Mouse (Mus musculus): ENCODE results near the gene Mybph. TPM values are rescaled to one million over a fixed set of nuclear protein-coding genes. Genes with fewer than 3 reads are reported as not detected.

The Mybph gene
- polyA plus RNA-seq, 2 experiments: 0.03 TPM; not detected in 1

- ATAC-seq (ENCODE audit: insufficient read depth): no peak
- H3K27ac ChIP-seq: no peak overlapping the region
- 0 out of 4 replicates have a peak, but pooled peaks cover 0 to 2% of the 10 kb centered on the region in 2 experiments for H3K4me1 ChIP-seq (replicated peaks; ENCODE audit: control insufficient read depth in 2 of 2, insufficient read depth in 2 of 2, low read length in 1 of 2)
- no peaks in the 10 kb centered on the region for H3K36me3 ChIP-seq (replicated peaks; ENCODE audit: control insufficient read depth, insufficient read depth, low read depth)
- TF ChIP-seq EP300 (IDR thresholded peaks at IDR 0.05; ENCODE audit: low read depth) (no peak), CTCF (IDR thresholded peaks at IDR 0.05; ENCODE audit: low read depth) (no peak)
- 60% methylated on average over 8 of the region's 8 CpGs for WGBS (ENCODE audit: insufficient replicate concordance)
- no peak overlapping the region for H3K9ac ChIP-seq (replicated peaks)
- H3K4me2 ChIP-seq (ENCODE audit: low read depth): no peak overlapping the region
- no peaks in the 10 kb centered on the region for H3K9me3 ChIP-seq (ENCODE audit: control insufficient read depth, low read length)
- H3K27me3 ChIP-seq (ENCODE audit: control insufficient read depth, insufficient read depth, low read length): peaks cover 30% of the 10 kb centered on the region
- DNase-seq (ENCODE audit: low read depth in 3 of 3, low spot score in 3 of 3): no peak
- no peak overlapping the region for H3K4me3 ChIP-seq (ENCODE audit: insufficient read depth in 1 of 2, low read depth in 2 of 2, low read length in 2 of 2)
Observed at GRCm38 (mm10) chr1:134232326-134232725, 39.1 kb downstream of the Mybph start.

- no peak for TF ChIP-seq EP300 (IDR thresholded peaks at IDR 0.05; ENCODE audit: low read depth)
- TF ChIP-seq CTCF (IDR thresholded peaks at IDR 0.05; ENCODE audit: low read depth): no peak
- H3K9me3 ChIP-seq (ENCODE audit: control insufficient read depth, low read length): no peaks in the 10 kb centered on the region
- no peak overlapping the region for H3K4me3 ChIP-seq (ENCODE audit: insufficient read depth in 1 of 2, low read depth in 2 of 2, low read length in 2 of 2)
- ATAC-seq (ENCODE audit: insufficient read depth): no peak
- no peaks in the 10 kb centered on the region for H3K36me3 ChIP-seq (replicated peaks; ENCODE audit: control insufficient read depth, insufficient read depth, low read depth)
- H3K27me3 ChIP-seq (ENCODE audit: control insufficient read depth, insufficient read depth, low read length): peaks cover 30% of the 10 kb centered on the region
- H3K9ac ChIP-seq (replicated peaks): no peak overlapping the region
- no peak for DNase-seq (ENCODE audit: low read depth in 3 of 3, low spot score in 3 of 3)
- WGBS (ENCODE audit: insufficient replicate concordance): 56% methylated on average over 12 of the region's 12 CpGs
- no peak overlapping the region for H3K4me2 ChIP-seq (ENCODE audit: low read depth)
- H3K27ac ChIP-seq: no peak overlapping the region
- 0 out of 4 replicates have a peak, but pooled peaks cover 0 to 3% of the 10 kb centered on the region in 2 experiments for H3K4me1 ChIP-seq (replicated peaks; ENCODE audit: control insufficient read depth in 2 of 2, insufficient read depth in 2 of 2, low read length in 1 of 2)
Observed at GRCm38 (mm10) chr1:134232778-134233531, 39.7 kb downstream of the Mybph start.

GRCm38 (mm10) chr1:134233681-134234454, 40.6 kb downstream of the Mybph start:
- peaks cover 30% of the 10 kb centered on the region for H3K27me3 ChIP-seq (ENCODE audit: control insufficient read depth, insufficient read depth, low read length)
- 44% methylated on average over 19 of the region's 19 CpGs for WGBS (ENCODE audit: insufficient replicate concordance)
- H3K4me3 ChIP-seq (ENCODE audit: insufficient read depth in 1 of 2, low read depth in 2 of 2, low read length in 2 of 2): no peak overlapping the region

GRCm38 (mm10) chr1:134234455-134235390, 41.5 kb downstream of the Mybph start:
- H3K27ac ChIP-seq: no peak overlapping the region
- no peak for ATAC-seq (ENCODE audit: insufficient read depth)
- no peaks in the 10 kb centered on the region for H3K9me3 ChIP-seq (ENCODE audit: control insufficient read depth, low read length)
- peaks cover 30% of the 10 kb centered on the region for H3K27me3 ChIP-seq (ENCODE audit: control insufficient read depth, insufficient read depth, low read length)
- no peaks in the 10 kb centered on the region for H3K36me3 ChIP-seq (replicated peaks; ENCODE audit: control insufficient read depth, insufficient read depth, low read depth)
- DNase-seq (ENCODE audit: low read depth in 3 of 3, low spot score in 3 of 3): no peak
- H3K4me3 ChIP-seq (ENCODE audit: insufficient read depth in 1 of 2, low read depth in 2 of 2, low read length in 2 of 2): peak overlapping the region in 1 of 2 experiments; percentile 28; a peak in 2 of 4 replicates
- TF ChIP-seq EP300 (IDR thresholded peaks at IDR 0.05; ENCODE audit: low read depth) (no peak), CTCF (IDR thresholded peaks at IDR 0.05; ENCODE audit: low read depth) (no peak)
- H3K4me2 ChIP-seq (ENCODE audit: low read depth): peak overlapping the region; percentile 34
- no peak overlapping the region for H3K9ac ChIP-seq (replicated peaks)
- WGBS (ENCODE audit: insufficient replicate concordance): 3% methylated on average over 41 of the region's 41 CpGs
- 0 out of 4 replicates have a peak, but pooled peaks cover 0 to 3% of the 10 kb centered on the region in 2 experiments for H3K4me1 ChIP-seq (replicated peaks; ENCODE audit: control insufficient read depth in 2 of 2, insufficient read depth in 2 of 2, low read length in 1 of 2)

More at GRCm38 (mm10) chr1:134233681-134234454, 40.6 kb downstream of the Mybph start:
- no peak for ATAC-seq (ENCODE audit: insufficient read depth)
- Histone ChIP-seq H3K27ac (no peak overlapping the region), H3K9me3 (ENCODE audit: control insufficient read depth, low read length) (no peaks in the 10 kb centered on the region), H3K4me1 (replicated peaks; ENCODE audit: control insufficient read depth in 2 of 2, insufficient read depth in 2 of 2, low read length in 1 of 2) (0 out of 4 replicates have a peak, but pooled peaks cover 0 to 3% of the 10 kb centered on the region in 2 experiments), H3K4me2 (ENCODE audit: low read depth) (no peak overlapping the region), H3K36me3 (replicated peaks; ENCODE audit: control insufficient read depth, insufficient read depth, low read depth) (no peaks in the 10 kb centered on the region), H3K9ac (replicated peaks) (no peak overlapping the region)
- TF ChIP-seq EP300 (IDR thresholded peaks at IDR 0.05; ENCODE audit: low read depth): no peak
- TF ChIP-seq CTCF (IDR thresholded peaks at IDR 0.05; ENCODE audit: low read depth): no peak
- no peak for DNase-seq (ENCODE audit: low read depth in 3 of 3, low spot score in 3 of 3)
